Mouse (Mus musculus): Measurements from ENCODE around the gene Hyls1.

Hyls1 gene

DNA sequence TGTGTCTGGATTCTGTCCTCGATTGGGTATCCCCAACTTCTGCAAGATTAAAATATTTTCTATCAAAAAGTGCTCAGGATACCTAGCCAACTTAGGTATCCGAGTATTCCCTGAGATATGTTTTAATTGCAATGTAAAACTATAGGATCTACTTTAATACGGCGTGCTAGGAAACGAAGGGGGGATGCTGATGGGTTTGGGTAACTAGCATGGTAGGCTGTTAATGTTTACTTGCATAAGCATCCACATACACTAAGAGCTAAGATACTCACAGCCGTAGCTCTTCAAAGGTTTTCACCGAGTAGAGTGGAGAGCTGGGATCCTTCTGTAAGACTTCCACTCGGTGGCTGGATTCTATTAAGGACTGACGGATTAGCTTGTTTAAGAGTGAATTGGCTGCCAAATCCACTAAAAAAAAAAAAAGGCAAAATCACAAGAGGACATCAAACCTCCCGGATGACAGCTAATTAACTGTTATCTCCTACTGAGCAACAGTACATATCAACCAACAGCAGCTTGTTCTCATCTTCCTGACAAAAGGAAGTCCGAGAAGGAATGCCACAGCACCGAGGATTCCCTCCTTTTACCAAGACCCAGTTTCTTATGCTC, 13.6 kb downstream of the Hyls1 start:
- Histone ChIP-seq H3K36me3 (ENCODE audit: insufficient read depth, low read length) (peaks cover 14% of the 10 kb centered on the region), H3K9me3 (ENCODE audit: low read length) (0 out of 2 replicates have a peak, but pooled peaks cover 6% of the 10 kb centered on the region), H3K4me1 (replicated peaks; ENCODE audit: low read depth, low read length) (peaks cover 28% of the 10 kb centered on the region), H3K27me3 (ENCODE audit: insufficient read depth, low read length) (peaks cover 42% of the 10 kb centered on the region), H3K4me3 (replicated peaks; ENCODE audit: low read length) (no peak overlapping the region)
- TF ChIP-seq POU5F1 (IDR thresholded peaks at IDR 0.05; ENCODE audit: borderline replicate concordance, low read length) (no peak), NANOG (IDR thresholded peaks at IDR 0.05; ENCODE audit: borderline replicate concordance, low read length) (no peak), CTCF (conservative IDR thresholded peaks at IDR 0.05; ENCODE audit: low read length) (no peak)

DNA sequence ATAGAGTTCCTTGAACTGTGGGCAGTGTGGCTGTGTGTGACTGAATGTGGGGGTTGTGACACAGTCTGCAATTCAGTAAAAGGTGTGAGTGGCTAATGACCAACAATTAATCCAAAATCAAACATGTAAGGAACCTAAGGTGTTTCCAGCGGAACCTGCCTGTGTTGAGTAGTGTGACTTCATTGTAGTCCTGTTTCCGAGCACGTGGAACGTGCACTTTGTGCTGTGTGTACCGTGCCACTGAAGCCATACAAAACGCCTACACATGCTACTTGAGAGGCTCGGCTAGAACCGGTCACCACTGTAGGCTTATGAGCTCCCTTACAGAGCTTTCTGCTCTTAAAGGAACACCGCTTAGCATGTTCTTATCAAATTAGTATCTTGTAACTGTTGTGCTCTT, 21.7 kb downstream of the Hyls1 start:
- Histone ChIP-seq H3K4me1 (replicated peaks; ENCODE audit: low read depth, low read length) (no peaks in the 10 kb centered on the region), H3K36me3 (ENCODE audit: insufficient read depth, low read length) (no peaks in the 10 kb centered on the region), H3K27me3 (ENCODE audit: insufficient read depth, low read length) (peaks cover 4% of the 10 kb centered on the region; the same call in 1 of the 2 replicates), H3K4me3 (replicated peaks; ENCODE audit: low read length) (no peak overlapping the region), H3K9me3 (ENCODE audit: low read length) (no peaks in the 10 kb centered on the region)
- no peak for TF ChIP-seq NANOG (IDR thresholded peaks at IDR 0.05; ENCODE audit: borderline replicate concordance, low read length)
- TF ChIP-seq POU5F1 (IDR thresholded peaks at IDR 0.05; ENCODE audit: borderline replicate concordance, low read length) = no peak
- no peak for TF ChIP-seq CTCF (conservative IDR thresholded peaks at IDR 0.05; ENCODE audit: low read length)

DNA sequence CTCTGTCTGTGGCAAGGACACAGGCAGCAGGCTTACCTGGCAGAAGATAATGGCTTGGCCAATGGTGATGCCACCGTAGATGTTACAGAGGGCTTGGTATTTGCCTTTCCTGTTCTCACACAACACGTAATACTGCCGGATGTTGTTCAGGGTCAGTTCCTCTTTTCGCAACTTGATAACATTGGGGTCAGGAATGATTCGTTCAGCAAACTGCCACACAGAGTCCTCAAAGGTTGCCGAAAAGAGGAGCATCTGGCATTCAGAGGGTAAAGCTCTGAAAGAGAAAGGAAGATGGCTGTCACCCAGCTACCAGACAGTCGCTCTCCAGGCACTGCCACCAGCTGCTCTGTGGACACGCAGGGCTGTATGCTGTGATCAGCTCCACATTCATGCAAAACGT, 23.5 kb downstream of the Hyls1 start:
- Histone ChIP-seq H3K9me3 (ENCODE audit: low read length) (no peaks in the 10 kb centered on the region), H3K27me3 (ENCODE audit: insufficient read depth, low read length) (peaks cover 5% of the 10 kb centered on the region), H3K4me1 (replicated peaks; ENCODE audit: low read depth, low read length) (no peaks in the 10 kb centered on the region), H3K36me3 (ENCODE audit: insufficient read depth, low read length) (no peaks in the 10 kb centered on the region), H3K4me3 (replicated peaks; ENCODE audit: low read length) (no peak overlapping the region)
- TF ChIP-seq NANOG (IDR thresholded peaks at IDR 0.05; ENCODE audit: borderline replicate concordance, low read length) (no peak), POU5F1 (IDR thresholded peaks at IDR 0.05; ENCODE audit: borderline replicate concordance, low read length) (no peak), CTCF (conservative IDR thresholded peaks at IDR 0.05; ENCODE audit: low read length) (no peak)

DNA sequence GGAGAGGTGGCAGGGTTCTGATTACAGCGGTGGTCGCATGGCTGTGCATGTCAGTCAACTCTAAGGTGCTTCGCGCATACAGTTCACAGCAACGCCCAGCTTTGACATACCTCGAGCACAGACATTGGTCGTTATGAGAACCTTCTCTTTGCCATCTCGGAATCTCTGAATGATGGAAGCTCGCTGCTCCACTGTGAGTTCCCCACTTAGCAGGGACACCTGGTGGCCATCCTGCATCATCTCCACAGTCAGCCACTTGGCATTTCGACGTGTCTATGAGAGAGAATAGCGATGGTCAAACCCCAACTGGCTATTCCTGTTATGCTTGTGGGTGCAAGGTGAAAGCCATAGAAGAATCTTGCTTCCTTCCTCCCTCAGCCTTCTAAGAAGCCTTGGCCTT, 24.5 kb downstream of the Hyls1 start:
- Histone ChIP-seq H3K27me3 (ENCODE audit: insufficient read depth, low read length) (peaks cover 5% of the 10 kb centered on the region), H3K4me3 (replicated peaks; ENCODE audit: low read length) (no peak overlapping the region), H3K36me3 (ENCODE audit: insufficient read depth, low read length) (no peaks in the 10 kb centered on the region), H3K9me3 (ENCODE audit: low read length) (no peaks in the 10 kb centered on the region), H3K4me1 (replicated peaks; ENCODE audit: low read depth, low read length) (no peaks in the 10 kb centered on the region)
- TF ChIP-seq POU5F1 (IDR thresholded peaks at IDR 0.05; ENCODE audit: borderline replicate concordance, low read length) (no peak), NANOG (IDR thresholded peaks at IDR 0.05; ENCODE audit: borderline replicate concordance, low read length) (no peak), CTCF (conservative IDR thresholded peaks at IDR 0.05; ENCODE audit: low read length) (no peak)

DNA sequence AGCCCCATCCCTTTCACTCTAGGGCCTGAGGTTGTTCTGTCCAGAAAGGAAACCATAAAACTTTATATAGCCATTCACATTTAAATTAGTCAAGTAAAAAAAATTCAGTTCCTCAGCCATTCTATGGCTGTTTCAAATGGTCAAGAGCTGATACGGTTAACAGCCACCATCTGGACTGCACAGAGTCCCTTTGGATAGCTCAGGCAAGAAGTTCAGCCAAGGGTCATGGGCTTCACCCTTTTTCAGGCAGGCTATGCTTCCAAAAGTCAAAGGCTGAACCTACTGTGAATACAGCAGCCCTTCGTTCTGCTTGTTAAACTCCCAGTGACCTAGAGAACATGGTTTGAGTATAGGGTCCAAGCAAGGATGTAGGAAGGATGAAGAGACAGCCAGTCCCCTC, 25.5 kb downstream of the Hyls1 start:
- Histone ChIP-seq H3K27me3 (ENCODE audit: insufficient read depth, low read length) (peaks cover 5% of the 10 kb centered on the region), H3K36me3 (ENCODE audit: insufficient read depth, low read length) (no peaks in the 10 kb centered on the region), H3K4me3 (replicated peaks; ENCODE audit: low read length) (no peak overlapping the region), H3K4me1 (replicated peaks; ENCODE audit: low read depth, low read length) (no peaks in the 10 kb centered on the region), H3K9me3 (ENCODE audit: low read length) (no peaks in the 10 kb centered on the region)
- no peak for TF ChIP-seq CTCF (conservative IDR thresholded peaks at IDR 0.05; ENCODE audit: low read length)
- no peak for TF ChIP-seq NANOG (IDR thresholded peaks at IDR 0.05; ENCODE audit: borderline replicate concordance, low read length)
- no peak for TF ChIP-seq POU5F1 (IDR thresholded peaks at IDR 0.05; ENCODE audit: borderline replicate concordance, low read length)

DNA sequence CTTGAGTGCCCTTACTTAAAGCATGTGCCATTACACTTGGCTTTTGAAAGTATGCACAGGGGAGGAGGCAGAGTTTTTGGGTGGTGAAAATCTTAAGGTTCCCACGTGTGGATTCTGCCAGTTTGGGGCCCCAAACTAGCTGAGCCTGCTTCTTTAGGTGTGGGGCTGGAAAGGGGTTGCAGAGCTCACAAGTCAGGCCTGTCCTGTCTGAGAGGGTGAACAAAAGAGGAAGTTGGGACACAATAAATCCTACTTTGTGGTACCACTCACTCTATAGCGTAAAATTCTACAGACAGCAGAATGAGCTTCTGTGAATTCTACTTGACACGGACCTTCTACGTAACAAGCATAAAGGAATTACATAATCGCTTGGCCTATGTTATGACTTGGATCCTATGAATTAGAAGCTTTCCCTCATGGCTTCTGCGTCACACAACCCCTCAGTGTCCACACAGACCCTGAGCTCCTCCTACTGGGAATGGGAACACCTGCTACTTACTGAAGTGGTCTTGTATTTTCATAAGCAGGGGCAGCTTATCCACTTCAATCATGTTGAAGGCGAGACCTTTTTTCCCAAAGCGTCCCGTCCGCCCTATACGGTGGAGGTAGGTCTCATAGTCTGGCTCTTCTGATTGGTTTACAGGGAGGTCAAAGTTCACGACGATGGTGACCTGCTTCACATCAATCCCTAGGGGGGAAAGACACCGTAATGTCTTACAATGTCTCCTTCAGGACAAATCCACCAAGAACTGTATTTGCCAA, 26.9 kb downstream of the Hyls1 start:
- Histone ChIP-seq H3K9me3 (ENCODE audit: low read length) (no peaks in the 10 kb centered on the region), H3K36me3 (ENCODE audit: insufficient read depth, low read length) (no peaks in the 10 kb centered on the region), H3K27me3 (ENCODE audit: insufficient read depth, low read length) (peaks cover 5% of the 10 kb centered on the region), H3K4me1 (replicated peaks; ENCODE audit: low read depth, low read length) (no peaks in the 10 kb centered on the region), H3K4me3 (replicated peaks; ENCODE audit: low read length) (no peak overlapping the region)
- no peak for TF ChIP-seq CTCF (conservative IDR thresholded peaks at IDR 0.05; ENCODE audit: low read length)
- TF ChIP-seq NANOG (IDR thresholded peaks at IDR 0.05; ENCODE audit: borderline replicate concordance, low read length) = no peak
- TF ChIP-seq POU5F1 (IDR thresholded peaks at IDR 0.05; ENCODE audit: borderline replicate concordance, low read length) = no peak

DNA sequence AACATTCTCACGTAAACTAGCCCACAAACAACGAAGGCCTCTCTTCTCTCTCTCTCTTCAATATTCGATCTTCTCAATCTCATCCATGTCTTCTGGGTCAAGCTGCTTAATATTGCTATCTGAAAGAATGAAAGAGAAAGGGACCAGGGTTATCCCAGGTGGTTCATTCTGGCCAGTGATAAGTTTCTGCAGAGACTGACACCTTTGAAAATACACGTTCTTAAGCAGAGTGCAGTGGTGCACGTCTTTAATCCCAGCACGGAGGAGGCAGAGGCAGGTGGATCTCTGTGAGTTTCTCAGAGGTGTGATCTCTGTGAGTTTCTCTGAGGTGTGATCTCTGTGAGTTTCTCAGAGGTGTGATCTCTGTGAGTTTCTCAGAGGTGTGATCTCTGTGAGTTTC, 28.3 kb downstream of the Hyls1 start:
- peaks cover 5% of the 10 kb centered on the region for H3K27me3 ChIP-seq (ENCODE audit: insufficient read depth, low read length)
- no peaks in the 10 kb centered on the region for H3K4me1 ChIP-seq (replicated peaks; ENCODE audit: low read depth, low read length)
- TF ChIP-seq POU5F1 (IDR thresholded peaks at IDR 0.05; ENCODE audit: borderline replicate concordance, low read length) = no peak
- TF ChIP-seq CTCF (conservative IDR thresholded peaks at IDR 0.05; ENCODE audit: low read length) = no peak
- no peak for TF ChIP-seq NANOG (IDR thresholded peaks at IDR 0.05; ENCODE audit: borderline replicate concordance, low read length)
- H3K9me3 ChIP-seq (ENCODE audit: low read length) = no peaks in the 10 kb centered on the region
- no peaks in the 10 kb centered on the region for H3K36me3 ChIP-seq (ENCODE audit: insufficient read depth, low read length)
- no peak overlapping the region for H3K4me3 ChIP-seq (replicated peaks; ENCODE audit: low read length)

- TF ChIP-seq CTCF (conservative IDR thresholded peaks at IDR 0.05; ENCODE audit: low read length) (peak; percentile 56), NANOG (IDR thresholded peaks at IDR 0.05; ENCODE audit: borderline replicate concordance, low read length) (no peak)
- Histone ChIP-seq H3K4me1 (replicated peaks; ENCODE audit: low read depth, low read length) (no peaks in the 10 kb centered on the region), H3K9me3 (ENCODE audit: low read length) (no peaks in the 10 kb centered on the region), H3K4me3 (replicated peaks; ENCODE audit: low read length) (no peak overlapping the region), H3K36me3 (ENCODE audit: insufficient read depth, low read length) (no peaks in the 10 kb centered on the region), H3K27me3 (ENCODE audit: insufficient read depth, low read length) (peaks cover 5% of the 10 kb centered on the region)
Observed at GRCm38 (mm10) chr9:35541488-35541887, 28.7 kb downstream of the Hyls1 start.
